Mouse (Mus musculus) CD4-positive, CD25-positive, alpha-beta regulatory T cell, adult 9 weeks (primary cell): ENCODE data around the gene Mthfd1l. TPM values are rescaled to one million over a fixed set of nuclear protein-coding genes. Genes with fewer than 3 reads are reported as not detected.

Source experiments
- polyA plus RNA-seq: library from polyadenylated mRNA; unstranded; fragments of 100-300 nt; shearing (Covaris generic); gene quantifications from one replicate; pipeline ENCODE4 v1.2.1, GENCODE M21; 2017

The Mthfd1l gene
- polyA plus RNA-seq: 22.4 TPM

GRCm38 (mm10) chr10:3972981-3973588 lies at the start of gene Mthfd1l:
Mthfd1l (plus strand) TSS chr10:3973118.

Other genes with a start within 250 kb of the Mthfd1l start
- gene Plekhg1, start 232.8 kb upstream of the Mthfd1l start, polyA plus RNA-seq: 0.30 TPM